Mouse (Mus musculus): ENCODE measurements around the gene A830005F24Rik. TPM values are rescaled to one million over a fixed set of nuclear protein-coding genes. Genes with fewer than 3 reads are reported as not detected.
"Not testable (repeated sequence)": the region's sequence is repeated elsewhere in the genome, so short reads cannot be mapped to it uniquely, and the experiment has no call there.

The A830005F24Rik gene
- polyA plus RNA-seq, 1 experiment from 2014 or later: 2.5 TPM

DNA sequence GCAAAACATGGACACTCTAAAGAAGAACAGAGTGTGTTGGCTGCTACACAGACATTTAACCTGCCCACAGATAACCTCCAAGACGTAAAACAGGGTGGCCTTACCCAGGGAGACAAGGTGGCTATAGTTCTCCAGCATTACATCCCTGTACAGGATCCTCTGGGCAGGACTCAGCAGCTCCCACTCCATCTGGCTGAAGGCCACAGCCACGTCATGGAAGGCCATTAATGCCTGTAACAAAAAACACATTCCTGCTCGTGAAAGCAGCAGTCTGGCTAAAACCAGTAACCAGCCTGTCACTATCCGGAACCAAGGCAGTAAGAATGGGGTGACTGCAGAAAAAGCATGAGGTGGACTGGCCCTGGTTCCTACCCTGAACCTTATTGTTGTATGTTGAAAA lies 14.7 kb upstream of the A830005F24Rik start:
- peaks cover 20% of the 10 kb centered on the region for H3K36me3 ChIP-seq (ENCODE audit: control insufficient read depth, insufficient read depth)
- no peaks in the 10 kb centered on the region for H3K27me3 ChIP-seq (replicated peaks; ENCODE audit: control insufficient read depth, insufficient read depth, low read length)
- H3K4me3 ChIP-seq (replicated peaks; ENCODE audit: low read length): no peak overlapping the region
- no peak overlapping the region for H3K4me2 ChIP-seq (ENCODE audit: low read length)
- no peak for ATAC-seq
- WGBS: 43% methylated on average over 4 of the region's 4 CpGs
- peaks cover 13% of the 10 kb centered on the region for H3K4me1 ChIP-seq (replicated peaks; ENCODE audit: control insufficient read depth, insufficient read depth, low read length)
- peaks cover 6% of the 10 kb centered on the region; the same call in 1 of the 2 replicates for H3K9me3 ChIP-seq (ENCODE audit: control insufficient read depth, low read length)
- no peak overlapping the region for H3K27ac ChIP-seq (ENCODE audit: low read length)
- H3K9ac ChIP-seq (replicated peaks; ENCODE audit: low read depth, low read length): no peak overlapping the region

DNA sequence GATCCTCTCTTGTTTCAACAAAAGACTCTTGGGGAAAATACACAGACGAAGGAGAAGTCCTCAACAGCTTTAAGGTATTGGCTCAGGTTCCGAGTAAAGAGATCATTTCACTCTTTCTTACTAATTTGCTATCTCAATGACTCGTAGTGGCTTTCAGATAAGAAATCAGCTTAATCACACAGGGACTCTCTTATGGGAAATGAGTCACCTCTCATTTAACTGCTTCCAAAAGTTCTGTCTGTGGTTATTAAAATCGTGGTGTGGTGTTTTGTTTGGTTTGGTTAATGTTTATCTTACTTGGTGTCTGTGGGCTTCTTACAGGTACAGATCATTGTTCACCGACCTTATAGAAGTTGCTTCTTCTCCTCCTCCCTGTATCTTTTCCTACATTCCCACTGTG lies 10.9 kb upstream of the A830005F24Rik start:
- Histone ChIP-seq H3K4me1 (replicated peaks; ENCODE audit: control insufficient read depth, insufficient read depth, low read length) (peaks cover 12% of the 10 kb centered on the region), H3K9ac (replicated peaks; ENCODE audit: low read depth, low read length) (no peak overlapping the region), H3K9me3 (ENCODE audit: control insufficient read depth, low read length) (peaks cover 3% of the 10 kb centered on the region; the same call in 1 of the 2 replicates), H3K4me3 (replicated peaks; ENCODE audit: low read length) (no peak overlapping the region), H3K27ac (ENCODE audit: low read length) (no peak overlapping the region), H3K4me2 (ENCODE audit: low read length) (no peak overlapping the region), H3K27me3 (replicated peaks; ENCODE audit: control insufficient read depth, insufficient read depth, low read length) (no peaks in the 10 kb centered on the region), H3K36me3 (ENCODE audit: control insufficient read depth, insufficient read depth) (peaks cover 20% of the 10 kb centered on the region)
- ATAC-seq: no peak
- WGBS: 60% methylated on average over 5 of the region's 5 CpGs

DNA sequence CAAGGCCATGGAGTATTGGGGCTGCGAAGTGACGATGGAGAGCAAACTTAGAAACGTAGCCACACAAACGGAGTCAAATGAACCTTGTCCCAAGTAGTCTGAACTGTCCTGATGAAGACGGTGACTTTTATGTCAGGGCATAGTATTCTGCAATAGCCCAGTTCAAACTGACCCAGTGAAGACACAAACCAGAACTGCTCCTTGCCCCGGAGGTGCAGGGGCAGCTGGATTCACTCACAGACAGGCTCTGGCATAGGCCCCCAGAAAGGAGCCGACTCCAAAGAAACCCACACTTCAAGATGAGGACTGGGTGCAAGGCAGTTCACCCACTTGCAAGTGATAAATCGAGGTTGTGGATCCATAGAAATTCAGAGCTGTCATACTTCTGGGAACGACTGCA lies 4.7 kb upstream of the A830005F24Rik start:
- 92% methylated on average over 9 of the region's 9 CpGs for WGBS
- no peak for ATAC-seq

DNA sequence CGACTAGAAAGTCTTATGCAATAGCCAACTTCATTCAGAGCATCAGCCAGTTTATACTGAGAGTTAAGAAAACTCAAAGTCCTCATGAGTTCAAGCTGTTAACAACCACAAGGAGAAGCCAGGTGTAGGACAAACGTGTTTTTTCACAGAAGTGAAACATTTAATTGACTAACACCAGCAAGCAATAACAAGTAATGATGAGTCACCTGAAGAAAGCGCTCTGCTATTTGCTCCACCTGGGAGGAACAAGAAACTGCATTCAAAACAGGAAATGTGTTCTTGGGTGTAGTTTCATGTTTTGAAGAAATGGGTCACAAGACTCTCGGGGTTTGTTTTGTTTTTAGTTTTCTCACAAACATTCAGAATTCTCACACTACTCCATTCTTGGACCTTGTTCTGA lies 2.5 kb downstream of the A830005F24Rik start:
- Histone ChIP-seq H3K4me2 (ENCODE audit: low read length) (no peak overlapping the region), H3K9ac (replicated peaks; ENCODE audit: low read depth, low read length) (no peak overlapping the region), H3K4me3 (replicated peaks; ENCODE audit: low read length) (no peak overlapping the region), H3K27ac (ENCODE audit: low read length) (no peak overlapping the region), H3K36me3 (ENCODE audit: control insufficient read depth, insufficient read depth) (no peaks in the 10 kb centered on the region), H3K27me3 (replicated peaks; ENCODE audit: control insufficient read depth, insufficient read depth, low read length) (no peaks in the 10 kb centered on the region), H3K4me1 (replicated peaks; ENCODE audit: control insufficient read depth, insufficient read depth, low read length) (peaks cover 9% of the 10 kb centered on the region), H3K9me3 (ENCODE audit: control insufficient read depth, low read length) (peaks cover 3% of the 10 kb centered on the region; the same call in 1 of the 2 replicates)
- 85% methylated on average over 4 of the region's 4 CpGs for WGBS
- ATAC-seq: no peak

More for the DNA sequence above, 4.7 kb upstream of the A830005F24Rik start:
- Histone ChIP-seq H3K4me2 (ENCODE audit: low read length) (no peak overlapping the region), H3K9ac (replicated peaks; ENCODE audit: low read depth, low read length) (no peak overlapping the region), H3K27me3 (replicated peaks; ENCODE audit: control insufficient read depth, insufficient read depth, low read length) (no peaks in the 10 kb centered on the region), H3K36me3 (ENCODE audit: control insufficient read depth, insufficient read depth) (peaks cover 12% of the 10 kb centered on the region), H3K4me1 (replicated peaks; ENCODE audit: control insufficient read depth, insufficient read depth, low read length) (peaks cover 9% of the 10 kb centered on the region), H3K9me3 (ENCODE audit: control insufficient read depth, low read length) (no peaks in the 10 kb centered on the region), H3K27ac (ENCODE audit: low read length) (no peak overlapping the region), H3K4me3 (replicated peaks; ENCODE audit: low read length) (no peak overlapping the region)

DNA sequence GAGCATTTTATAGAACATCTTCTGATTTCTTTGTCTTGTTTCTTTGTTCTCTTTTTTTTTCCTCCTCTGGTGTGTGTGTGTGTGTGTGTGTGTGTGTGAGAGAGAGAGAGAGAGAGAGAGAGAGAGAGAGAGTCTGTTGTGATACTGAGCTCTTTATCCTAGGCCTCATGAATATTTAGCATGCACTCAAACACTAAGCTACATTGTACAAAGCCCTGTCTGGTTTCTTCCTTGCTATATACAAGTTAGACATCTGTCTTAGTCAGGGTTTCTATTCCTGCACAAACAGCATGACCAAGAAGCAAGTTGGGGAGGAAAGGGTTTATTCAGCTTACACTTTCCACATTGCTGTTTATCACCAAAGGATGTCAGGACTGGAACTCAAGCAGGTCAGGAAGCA lies 5.8 kb downstream of the A830005F24Rik start:
- H3K9ac ChIP-seq (replicated peaks; ENCODE audit: low read depth, low read length); H3K27ac ChIP-seq (ENCODE audit: low read length); H3K4me3 ChIP-seq (replicated peaks; ENCODE audit: low read length); ATAC-seq; H3K27me3 ChIP-seq (replicated peaks; ENCODE audit: control insufficient read depth, insufficient read depth, low read length); H3K4me2 ChIP-seq (ENCODE audit: low read length); H3K36me3 ChIP-seq (ENCODE audit: control insufficient read depth, insufficient read depth); H3K9me3 ChIP-seq (ENCODE audit: control insufficient read depth, low read length); H3K4me1 ChIP-seq (replicated peaks; ENCODE audit: control insufficient read depth, insufficient read depth, low read length): not testable (repeated sequence)

DNA sequence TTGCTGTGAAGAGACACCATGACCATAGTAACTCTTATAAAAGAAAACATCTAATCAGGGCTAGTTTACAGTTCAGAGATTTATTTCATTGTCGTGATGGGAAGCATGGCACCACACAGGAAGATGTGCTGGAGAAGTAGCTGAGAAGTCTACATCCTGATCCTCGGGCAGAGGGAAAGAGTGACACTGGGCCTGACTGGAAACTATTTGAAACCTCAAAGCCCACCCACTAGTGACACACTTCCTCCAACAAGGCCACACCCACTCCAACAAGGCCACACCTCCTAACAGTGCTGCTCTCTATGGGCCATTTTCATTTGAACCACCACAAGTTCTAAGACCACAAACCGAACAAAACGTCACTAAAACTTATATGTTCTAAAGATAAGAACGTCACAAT lies 12.4 kb downstream of the A830005F24Rik start:
- Histone ChIP-seq H3K36me3 (ENCODE audit: control insufficient read depth, insufficient read depth) (no peaks in the 10 kb centered on the region), H3K9ac (replicated peaks; ENCODE audit: low read depth, low read length) (no peak overlapping the region)
- WGBS: 86% methylated on average over 5 of the region's 5 CpGs

DNA sequence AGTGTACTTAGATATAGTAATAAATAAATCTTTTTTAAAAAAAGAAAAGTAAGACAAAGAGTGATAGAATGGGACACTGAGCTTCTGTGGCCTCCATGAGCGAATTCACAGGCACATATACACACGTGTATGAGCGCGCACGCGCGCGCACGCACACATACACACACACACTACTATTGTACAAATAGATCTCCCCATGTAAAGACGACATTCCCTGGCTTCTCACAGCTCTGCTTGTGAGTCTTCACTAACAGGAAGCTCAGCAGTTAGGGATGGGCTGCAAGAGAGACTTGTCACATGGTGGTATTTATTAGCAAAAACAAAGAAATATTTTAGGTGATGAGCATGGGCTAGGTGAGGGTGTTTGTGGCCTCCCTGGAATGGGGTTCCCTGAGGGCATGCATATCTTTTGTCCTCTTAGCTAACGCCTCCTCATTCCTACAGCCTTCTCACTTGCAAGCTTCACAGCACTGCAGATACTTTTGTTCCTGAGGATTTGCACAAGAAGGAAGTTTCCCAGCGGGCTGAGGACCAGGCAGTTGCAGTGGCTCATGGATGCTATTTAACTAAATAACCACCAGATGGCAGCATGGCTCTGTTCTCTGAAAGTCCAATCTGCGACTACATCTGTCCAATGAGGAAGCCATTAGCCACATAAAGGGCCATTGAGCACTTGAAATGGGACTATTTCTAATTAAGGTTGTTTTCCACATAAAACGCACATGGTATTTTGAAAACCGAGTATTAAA lies 14.9 kb downstream of the A830005F24Rik start:
- Histone ChIP-seq H3K9me3 (ENCODE audit: control insufficient read depth, low read length) (no peaks in the 10 kb centered on the region), H3K4me3 (replicated peaks; ENCODE audit: low read length) (no peak overlapping the region), H3K27me3 (replicated peaks; ENCODE audit: control insufficient read depth, insufficient read depth, low read length) (no peaks in the 10 kb centered on the region), H3K36me3 (ENCODE audit: control insufficient read depth, insufficient read depth) (no peaks in the 10 kb centered on the region), H3K4me1 (replicated peaks; ENCODE audit: control insufficient read depth, insufficient read depth, low read length) (no peaks in the 10 kb centered on the region; the same call in 1 of the 2 replicates), H3K9ac (replicated peaks; ENCODE audit: low read depth, low read length) (no peak overlapping the region), H3K4me2 (ENCODE audit: low read length) (no peak overlapping the region), H3K27ac (ENCODE audit: low read length) (no peak overlapping the region)
- WGBS: 56% methylated on average over 15 of the region's 15 CpGs
- ATAC-seq: peak; percentile 77; the same call in 1 of the 2 replicates

More for the DNA sequence above, 12.4 kb downstream of the A830005F24Rik start:
- H3K27me3 ChIP-seq (replicated peaks; ENCODE audit: control insufficient read depth, insufficient read depth, low read length): no peaks in the 10 kb centered on the region
- H3K9me3 ChIP-seq (ENCODE audit: control insufficient read depth, low read length): no peaks in the 10 kb centered on the region
- no peak overlapping the region for H3K4me2 ChIP-seq (ENCODE audit: low read length)
- no peak overlapping the region for H3K4me3 ChIP-seq (replicated peaks; ENCODE audit: low read length)
- no peak for ATAC-seq
- H3K4me1 ChIP-seq (replicated peaks; ENCODE audit: control insufficient read depth, insufficient read depth, low read length): no peaks in the 10 kb centered on the region; the same call in 1 of the 2 replicates
- no peak overlapping the region for H3K27ac ChIP-seq (ENCODE audit: low read length)

DNA sequence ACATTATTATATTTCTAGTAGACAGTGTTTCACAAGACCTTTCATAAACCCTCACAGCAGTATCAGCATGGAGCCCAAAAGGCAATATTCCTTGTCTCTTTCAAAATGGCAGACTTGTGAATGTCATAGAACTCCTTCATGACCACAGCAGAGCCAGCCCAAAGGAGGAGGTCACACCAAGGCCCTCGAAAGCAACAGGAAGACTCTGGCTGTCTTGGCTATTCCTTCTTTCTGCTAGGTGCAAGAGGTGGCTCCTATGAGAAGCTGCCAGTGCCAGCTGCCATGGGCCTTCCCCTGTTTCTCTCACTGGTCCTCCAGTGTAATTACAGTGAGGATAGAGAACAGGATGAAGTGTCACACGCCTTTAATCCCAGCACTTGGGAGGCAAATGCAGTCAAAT lies 15.7 kb downstream of the A830005F24Rik start:
- 0 out of 2 replicates have a peak, but pooled peaks have one; percentile 18 for ATAC-seq
- Histone ChIP-seq H3K9me3 (ENCODE audit: control insufficient read depth, low read length) (no peaks in the 10 kb centered on the region), H3K27me3 (replicated peaks; ENCODE audit: control insufficient read depth, insufficient read depth, low read length) (no peaks in the 10 kb centered on the region), H3K4me2 (ENCODE audit: low read length) (no peak overlapping the region), H3K4me3 (replicated peaks; ENCODE audit: low read length) (no peak overlapping the region), H3K36me3 (ENCODE audit: control insufficient read depth, insufficient read depth) (no peaks in the 10 kb centered on the region), H3K9ac (replicated peaks; ENCODE audit: low read depth, low read length) (no peak overlapping the region), H3K4me1 (replicated peaks; ENCODE audit: control insufficient read depth, insufficient read depth, low read length) (no peaks in the 10 kb centered on the region; the same call in 1 of the 2 replicates), H3K27ac (ENCODE audit: low read length) (no peak overlapping the region)
- WGBS: 42% methylated on average over 2 of the region's 2 CpGs

DNA sequence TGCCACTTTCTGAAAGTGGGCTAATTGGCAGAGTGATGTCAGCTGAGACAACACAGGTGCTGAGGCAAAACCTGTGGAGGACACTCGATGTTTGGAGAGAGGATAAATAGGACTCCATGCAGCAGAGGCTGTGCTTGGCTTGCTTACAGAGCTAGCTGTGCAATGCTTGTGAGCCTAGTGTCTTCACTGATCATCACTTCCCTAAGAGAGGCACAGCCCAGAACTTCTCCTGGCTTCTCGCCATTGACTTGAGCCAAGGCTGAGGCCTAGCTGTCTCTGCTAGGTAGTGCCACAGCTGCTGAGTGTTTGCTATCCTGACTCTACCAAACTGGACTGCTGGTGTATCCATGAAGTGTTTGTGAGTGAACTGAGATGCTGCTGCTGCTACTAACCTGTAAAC lies 17.3 kb downstream of the A830005F24Rik start:
- no peak overlapping the region for H3K9ac ChIP-seq (replicated peaks; ENCODE audit: low read depth, low read length)
- H3K4me1 ChIP-seq (replicated peaks; ENCODE audit: control insufficient read depth, insufficient read depth, low read length): no peaks in the 10 kb centered on the region; the same call in 1 of the 2 replicates
- WGBS: 80% methylated on average over 2 of the region's 2 CpGs
- no peaks in the 10 kb centered on the region; the same call in 1 of the 2 replicates for H3K36me3 ChIP-seq (ENCODE audit: control insufficient read depth, insufficient read depth)
- H3K27ac ChIP-seq (ENCODE audit: low read length): no peak overlapping the region
- no peaks in the 10 kb centered on the region for H3K9me3 ChIP-seq (ENCODE audit: control insufficient read depth, low read length)
- H3K27me3 ChIP-seq (replicated peaks; ENCODE audit: control insufficient read depth, insufficient read depth, low read length): no peaks in the 10 kb centered on the region
- no peak overlapping the region for H3K4me2 ChIP-seq (ENCODE audit: low read length)
- ATAC-seq: no peak
- no peak overlapping the region for H3K4me3 ChIP-seq (replicated peaks; ENCODE audit: low read length)

Measured in forebrain, embryonic 16.5 days (tissue).